Mouse (Mus musculus) liver, embryonic 14.5 days (tissue): ENCODE data around the gene Crim1.

ENCODE experiments used
- CTCF ChIP-seq: IDR thresholded peaks from 2 replicates; pipeline ENCODE4 v1.5.1; 2016; ENCODE audit warnings: antibody characterized with exemption, low read depth, control low read depth
- EP300 ChIP-seq: IDR thresholded peaks from 2 replicates; pipeline ENCODE4 v1.6.1; 2016; ENCODE audit warnings: antibody characterized with exemption, low read depth

DNA sequence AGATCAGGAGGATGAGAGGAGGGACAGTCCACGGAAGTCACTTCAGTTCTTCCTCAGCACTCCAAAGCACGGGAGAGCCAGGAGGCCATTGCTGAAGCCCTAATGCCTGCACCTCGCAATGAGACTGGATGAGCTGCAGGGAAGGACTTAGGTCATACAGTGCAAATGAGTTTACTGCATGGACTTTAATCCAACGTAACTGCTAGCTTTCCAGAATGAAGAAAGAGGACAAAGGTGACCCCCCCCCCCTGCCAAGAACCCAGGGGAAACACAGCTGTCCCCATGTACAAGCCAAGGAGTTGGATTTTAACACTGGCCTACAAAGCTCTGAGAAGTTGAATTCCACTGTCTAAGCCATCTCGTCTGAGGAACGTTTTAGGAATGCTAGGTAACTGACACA lies 201.3 kb downstream of the Crim1 start:
- TF ChIP-seq CTCF (no peak), EP300 (no peak)
